Mouse (Mus musculus): ENCODE data around the gene Crip1. TPM values are rescaled to one million over a fixed set of nuclear protein-coding genes. Genes with fewer than 3 reads are reported as not detected.

Gene Crip1
- polyA plus RNA-seq, 1 experiment from 2014 or later, result 173 TPM

DNA sequence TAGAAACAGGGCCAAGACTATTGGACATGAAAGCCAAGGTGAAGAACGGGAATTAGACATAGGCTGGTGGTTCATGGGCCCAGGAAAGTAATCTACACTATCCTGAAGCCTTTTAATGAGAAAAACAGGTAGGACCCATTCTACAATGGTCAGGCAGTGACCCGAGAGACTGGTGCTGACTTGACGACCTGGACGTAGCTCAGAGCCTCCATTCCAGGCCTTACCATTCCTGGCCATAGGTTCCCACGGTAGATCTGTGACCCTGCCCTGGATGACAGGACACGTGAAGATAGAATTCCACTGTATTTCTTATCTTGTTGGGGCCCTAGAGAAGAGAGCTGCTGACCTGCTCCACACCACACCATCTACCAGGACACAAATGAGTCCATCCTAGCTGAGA lies 7.8 kb upstream of the Crip1 start:
- WGBS (ENCODE audit: missing documents), result 90% methylated on average over 6 of the region's 6 CpGs
- Histone ChIP-seq H3K4me3 (ENCODE audit: inconsistent target) (no peak overlapping the region), H3K27ac (no peak overlapping the region), H3K36me3 (ENCODE audit: inconsistent target) (peaks cover 28% of the 10 kb centered on the region; the same call in 1 of the 2 replicates), H3K79me2 (ENCODE audit: inconsistent target) (no peaks in the 10 kb centered on the region)

DNA sequence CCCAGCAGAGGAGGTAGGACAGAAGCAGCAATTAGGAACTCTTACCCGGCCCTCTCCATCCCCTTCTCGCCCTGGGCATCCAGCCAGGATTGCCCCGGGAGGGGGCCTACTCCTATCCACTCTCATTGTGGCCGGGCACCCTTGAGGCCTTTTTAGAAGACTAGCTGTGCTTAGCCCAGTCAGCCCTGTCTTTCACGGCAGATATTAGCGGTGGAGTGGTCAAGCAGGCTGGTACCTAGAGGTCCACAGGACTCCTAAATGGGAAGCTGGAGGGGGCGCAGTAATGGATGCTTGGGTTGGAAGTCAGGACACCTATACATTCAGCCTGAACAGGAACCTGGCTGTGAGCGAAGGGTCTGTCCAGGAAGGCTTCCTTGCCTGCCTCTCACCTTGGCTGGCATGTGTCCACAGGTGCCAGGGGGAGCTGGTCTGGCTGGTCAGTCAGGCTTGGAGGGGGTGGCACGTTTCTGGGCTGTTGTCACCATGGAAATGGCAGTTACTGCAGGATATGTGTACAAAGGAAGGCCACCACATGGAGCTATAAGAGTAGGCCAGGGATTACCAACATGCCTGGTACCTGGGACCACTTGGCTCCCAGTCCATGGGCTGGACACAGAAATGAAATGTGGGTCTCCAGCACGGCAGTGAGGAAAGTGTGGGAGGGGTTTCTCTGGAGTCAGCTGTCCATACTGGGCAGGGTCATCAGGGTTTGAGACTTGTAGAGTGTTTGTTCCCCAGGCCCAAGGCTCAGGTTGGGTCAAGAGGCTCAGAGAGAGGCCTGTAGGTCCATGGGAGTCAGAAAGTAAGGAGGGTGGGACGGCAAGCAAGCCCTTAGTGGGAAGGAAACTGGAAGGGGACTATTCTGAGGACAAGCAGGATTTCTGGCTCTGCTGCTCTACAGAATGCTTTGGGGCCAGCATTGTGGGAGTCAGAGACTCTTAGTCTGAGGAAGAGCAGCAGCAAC lies 6.9 kb upstream of the Crip1 start:
- H3K36me3 ChIP-seq (ENCODE audit: inconsistent target), result peaks cover 19% of the 10 kb centered on the region; the same call in 1 of the 2 replicates
- WGBS (ENCODE audit: missing documents), result 73% methylated on average over 11 of the region's 11 CpGs
- H3K4me3 ChIP-seq (ENCODE audit: inconsistent target), result no peak overlapping the region
- no peak overlapping the region for H3K27ac ChIP-seq
- no peaks in the 10 kb centered on the region for H3K79me2 ChIP-seq (ENCODE audit: inconsistent target)

DNA sequence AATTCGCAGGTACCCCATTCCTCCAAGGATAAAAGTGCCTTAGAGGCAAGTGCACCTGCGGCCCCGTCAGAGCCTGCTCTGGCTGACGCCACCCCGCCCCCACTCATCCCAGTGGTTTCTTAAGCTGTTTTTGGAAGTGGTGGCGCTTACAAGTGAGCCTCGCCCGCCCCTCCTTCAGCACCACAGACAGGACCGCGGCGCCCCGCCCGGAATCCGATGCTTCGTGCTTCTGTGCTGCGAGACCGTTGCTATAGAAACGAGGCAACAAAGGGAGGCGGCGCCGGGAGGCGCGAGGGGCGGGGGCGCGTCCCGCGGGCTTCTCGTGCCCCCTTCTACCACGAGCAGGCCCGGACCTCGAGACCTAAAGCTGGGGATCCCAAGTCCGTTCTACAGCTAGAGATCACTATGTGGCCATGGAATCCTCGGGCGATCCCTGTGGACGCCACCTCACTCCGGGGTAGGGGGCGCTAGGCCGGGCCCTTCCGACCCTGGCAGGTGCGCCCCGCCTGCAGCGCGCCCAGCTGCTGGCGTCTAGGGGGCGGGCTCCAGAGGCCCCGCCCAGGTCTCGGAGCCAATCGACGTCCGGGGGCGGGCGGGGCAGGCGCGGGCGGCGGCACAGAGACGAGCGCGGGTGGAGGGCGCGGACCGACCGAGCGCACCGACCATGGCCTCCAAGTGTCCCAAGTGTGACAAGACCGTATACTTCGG lies 6.1 kb upstream of the Crip1 start, which contains the start of gene Crip2:
TSS of gene Crip2 (plus strand) at position 329 of the 708 bp plus-strand sequence.
- H3K4me3 ChIP-seq (ENCODE audit: inconsistent target), result no peak within 1 kb of the TSS
- no peaks in the 10 kb centered on the region for H3K79me2 ChIP-seq (ENCODE audit: inconsistent target)
- WGBS (ENCODE audit: missing documents), result under 1% methylated on average over 68 of the region's 68 CpGs
- H3K36me3 ChIP-seq (ENCODE audit: inconsistent target), result peaks cover 11% of the 10 kb centered on the region; the same call in 1 of the 2 replicates
- H3K27ac ChIP-seq, result no peak within 1 kb of the TSS

DNA sequence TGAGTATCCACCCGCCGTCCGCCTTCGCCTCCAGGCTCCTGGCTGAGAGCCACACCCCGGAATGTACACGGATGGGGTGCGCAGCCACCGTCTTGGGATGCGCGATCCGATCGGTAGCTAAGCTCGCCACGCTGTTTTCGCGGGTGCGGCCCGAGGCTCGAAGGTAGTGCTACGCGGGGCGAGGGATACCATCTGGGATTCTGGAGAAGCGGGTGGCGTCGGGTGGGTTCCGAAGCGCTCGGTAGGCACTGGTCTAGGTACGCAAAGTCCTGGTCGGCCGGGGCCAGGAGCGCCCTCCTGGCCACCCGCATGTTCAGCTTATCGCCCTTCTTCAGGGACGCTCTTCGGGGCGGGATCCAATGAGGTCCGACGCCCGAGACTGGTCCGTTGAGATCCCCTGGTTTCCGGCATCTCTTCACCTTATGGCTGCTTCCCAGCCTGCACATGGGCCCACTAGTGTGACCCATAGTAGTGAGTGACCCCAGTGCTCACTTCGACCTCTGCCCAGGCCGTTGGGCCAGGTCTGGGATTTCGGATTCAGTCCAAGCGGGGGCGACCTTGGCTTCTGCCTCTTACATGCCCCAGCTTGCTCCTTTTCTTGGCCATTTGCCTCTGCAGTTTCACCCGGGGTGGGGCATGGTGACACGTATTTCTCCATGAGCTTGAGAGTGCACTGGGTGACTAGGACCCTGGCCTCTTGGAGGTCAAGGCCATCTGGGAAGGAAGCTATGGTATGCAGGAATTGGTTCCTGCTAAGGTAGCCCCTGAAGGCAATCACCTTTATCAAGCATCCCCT lies 5.3 kb upstream of the Crip1 start:
- 6% methylated on average over 49 of the region's 49 CpGs for WGBS (ENCODE audit: missing documents)
- 0 out of 2 replicates have a peak, but pooled peaks cover 5% of the 10 kb centered on the region for H3K36me3 ChIP-seq (ENCODE audit: inconsistent target)
- no peak overlapping the region for H3K4me3 ChIP-seq (ENCODE audit: inconsistent target)
- no peaks in the 10 kb centered on the region for H3K79me2 ChIP-seq (ENCODE audit: inconsistent target)
- H3K27ac ChIP-seq, result no peak overlapping the region

DNA sequence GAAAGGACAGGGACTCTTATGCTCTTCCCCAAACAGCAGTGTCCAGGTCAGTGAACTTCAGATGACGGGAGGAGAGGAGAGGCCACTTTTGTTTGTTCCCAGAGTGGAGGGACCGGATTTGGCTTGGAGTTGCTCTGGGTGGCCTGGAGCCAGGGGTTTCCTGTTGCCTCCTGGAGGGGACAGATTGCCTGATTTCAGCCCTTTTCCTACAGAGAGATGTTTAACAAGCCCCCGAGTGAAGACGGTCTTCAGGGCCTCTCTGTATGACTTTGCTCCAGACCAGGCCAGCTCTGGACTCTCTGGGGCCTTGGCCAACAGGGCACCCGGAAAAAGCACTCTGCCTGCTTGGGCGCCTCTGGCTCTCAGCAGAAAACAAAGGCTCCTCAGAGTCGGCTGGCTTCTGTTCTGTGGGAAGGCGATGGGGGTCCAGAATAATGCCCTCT lies 4.6 kb upstream of the Crip1 start:
- no peak overlapping the region for H3K27ac ChIP-seq
- H3K4me3 ChIP-seq (ENCODE audit: inconsistent target), result no peak overlapping the region
- H3K79me2 ChIP-seq (ENCODE audit: inconsistent target), result no peaks in the 10 kb centered on the region

DNA sequence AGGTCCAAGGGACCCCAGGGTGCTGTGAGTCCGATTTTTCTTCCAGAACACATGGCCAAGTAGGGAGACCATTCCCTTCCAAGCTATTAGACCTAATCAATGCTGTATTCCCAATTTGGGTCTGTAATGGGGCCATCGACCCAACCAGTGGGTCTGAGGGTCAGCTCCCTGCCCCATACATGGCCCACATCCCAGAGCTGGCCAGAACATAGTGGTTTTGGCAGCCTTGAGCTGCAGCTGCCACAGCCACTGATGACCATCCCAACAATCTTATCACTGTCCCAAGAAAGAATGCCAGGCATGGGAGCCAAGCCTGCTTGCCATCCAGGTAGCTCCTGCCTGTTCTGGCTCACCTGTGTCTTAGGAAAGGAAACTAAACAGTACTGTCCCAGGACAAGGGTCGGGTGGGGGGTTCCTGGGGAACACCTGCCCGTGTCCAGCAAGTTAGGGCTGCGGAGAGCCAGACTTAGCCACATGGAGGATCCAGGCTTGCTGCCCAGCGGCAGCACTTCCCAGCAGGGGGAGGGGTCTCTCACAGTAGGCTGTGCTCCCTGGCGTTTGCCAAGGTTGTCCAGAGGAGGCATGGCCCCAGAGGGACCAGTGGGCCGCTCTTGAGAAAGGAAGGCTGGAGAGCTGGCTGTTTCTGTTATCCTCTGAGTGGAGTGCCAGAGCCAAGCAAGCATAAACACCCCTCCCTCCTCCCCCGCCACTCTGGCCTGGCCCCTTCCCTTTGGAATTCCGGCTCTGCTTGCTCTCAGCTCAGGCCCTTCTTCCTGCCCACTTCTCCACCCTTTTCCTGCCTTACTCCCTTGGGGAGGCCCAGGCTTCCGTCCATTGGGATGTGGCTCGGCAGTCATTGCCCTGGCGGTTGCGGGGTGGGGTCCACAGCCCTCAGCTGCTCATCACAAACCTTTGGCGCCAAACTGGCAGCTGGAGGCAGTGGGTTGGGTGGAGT lies 3.8 kb upstream of the Crip1 start:
- 46% methylated on average over 13 of the region's 15 CpGs for WGBS (ENCODE audit: missing documents)
- Histone ChIP-seq H3K4me3 (ENCODE audit: inconsistent target) (no peak overlapping the region), H3K79me2 (ENCODE audit: inconsistent target) (no peaks in the 10 kb centered on the region), H3K27ac (no peak overlapping the region), H3K36me3 (ENCODE audit: inconsistent target) (no peaks in the 10 kb centered on the region)

More for the DNA sequence above, 4.6 kb upstream of the Crip1 start:
- 47% methylated on average over 8 of the region's 8 CpGs for WGBS (ENCODE audit: missing documents)
- no peaks in the 10 kb centered on the region for H3K36me3 ChIP-seq (ENCODE audit: inconsistent target)

DNA sequence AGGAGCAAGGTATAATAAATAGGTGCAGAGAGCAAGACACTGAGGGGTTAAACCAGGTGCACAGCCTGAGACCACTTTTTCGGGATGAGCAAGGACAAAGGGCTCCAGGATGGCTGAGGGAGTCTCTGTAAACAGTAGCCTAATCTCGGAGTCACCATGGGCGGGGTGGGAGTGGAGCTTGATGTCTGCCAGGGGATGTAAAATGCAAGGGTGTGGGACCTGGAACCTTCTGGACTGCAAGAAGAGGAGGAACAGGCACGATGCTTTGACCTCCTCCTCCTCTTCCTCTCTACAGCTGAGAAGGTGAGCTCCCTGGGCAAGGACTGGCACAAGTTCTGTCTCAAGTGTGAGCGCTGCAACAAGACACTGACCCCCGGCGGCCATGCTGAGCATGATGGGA lies 3.0 kb upstream of the Crip1 start:
- Histone ChIP-seq H3K79me2 (ENCODE audit: inconsistent target) (no peaks in the 10 kb centered on the region), H3K27ac (no peak overlapping the region), H3K36me3 (ENCODE audit: inconsistent target) (no peaks in the 10 kb centered on the region), H3K4me3 (ENCODE audit: inconsistent target) (no peak overlapping the region)
- 64% methylated on average over 7 of the region's 7 CpGs for WGBS (ENCODE audit: missing documents)

DNA sequence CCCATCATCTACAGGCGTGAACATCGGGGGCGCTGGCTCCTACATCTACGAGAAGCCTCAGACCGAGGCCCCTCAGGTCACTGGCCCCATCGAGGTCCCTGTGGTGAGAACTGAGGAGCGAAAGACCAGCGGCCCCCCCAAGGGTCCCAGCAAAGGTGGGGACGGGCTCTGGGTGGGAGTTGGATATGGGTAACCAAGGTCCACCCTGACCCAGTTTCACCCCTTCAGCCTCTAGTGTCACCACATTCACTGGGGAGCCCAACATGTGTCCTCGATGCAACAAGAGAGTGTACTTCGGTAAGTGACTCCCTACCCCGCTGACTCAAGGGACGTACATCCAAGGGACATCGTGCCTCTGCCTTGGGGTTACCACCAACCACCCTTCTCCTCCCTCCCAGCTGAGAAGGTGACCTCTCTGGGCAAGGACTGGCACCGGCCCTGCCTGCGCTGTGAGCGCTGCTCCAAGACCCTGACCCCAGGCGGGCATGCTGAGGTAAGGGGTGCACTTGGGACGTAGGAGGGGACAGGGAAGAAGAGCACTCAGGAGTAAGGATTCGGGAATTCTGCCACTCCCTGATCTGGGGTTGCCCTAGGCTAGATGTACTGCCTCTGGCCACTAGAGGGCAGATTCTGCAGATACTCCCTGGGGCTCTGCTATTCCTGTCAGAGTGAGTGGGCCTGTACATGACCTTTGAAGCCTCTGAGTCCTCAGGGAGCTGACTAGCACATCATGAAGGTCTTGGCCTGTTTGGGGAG lies 1.9 kb upstream of the Crip1 start:
- H3K79me2 ChIP-seq (ENCODE audit: inconsistent target), result no peaks in the 10 kb centered on the region
- H3K4me3 ChIP-seq (ENCODE audit: inconsistent target), result no peak overlapping the region
- H3K36me3 ChIP-seq (ENCODE audit: inconsistent target), result no peaks in the 10 kb centered on the region
- WGBS (ENCODE audit: missing documents), result 76% methylated on average over 20 of the region's 20 CpGs
- H3K27ac ChIP-seq, result no peak overlapping the region

DNA sequence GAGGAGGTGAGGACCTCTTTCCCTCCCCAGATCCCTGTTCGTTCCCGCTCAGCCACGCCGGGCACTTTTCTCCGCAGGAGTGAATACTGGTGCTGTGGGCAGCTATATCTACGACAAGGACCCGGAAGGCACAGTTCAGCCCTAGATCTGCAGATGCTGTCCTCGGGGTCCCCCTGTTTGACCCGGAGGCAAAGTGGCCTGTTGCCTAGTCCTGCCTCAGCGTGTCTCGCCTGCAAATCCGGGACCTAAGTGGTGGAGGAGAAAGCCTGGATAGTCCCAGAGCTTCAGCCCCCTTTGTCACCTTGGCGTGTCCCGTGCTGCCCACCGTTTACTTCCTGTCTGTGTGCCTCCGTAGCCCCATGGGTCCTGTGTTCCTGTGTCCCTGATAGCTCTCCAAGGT lies 1.2 kb upstream of the Crip1 start:
- WGBS (ENCODE audit: missing documents), result 93% methylated on average over 16 of the region's 16 CpGs
- no peaks in the 10 kb centered on the region for H3K79me2 ChIP-seq (ENCODE audit: inconsistent target)
- H3K4me3 ChIP-seq (ENCODE audit: inconsistent target), result no peak overlapping the region
- no peaks in the 10 kb centered on the region for H3K36me3 ChIP-seq (ENCODE audit: inconsistent target)
- H3K27ac ChIP-seq, result no peak overlapping the region

DNA sequence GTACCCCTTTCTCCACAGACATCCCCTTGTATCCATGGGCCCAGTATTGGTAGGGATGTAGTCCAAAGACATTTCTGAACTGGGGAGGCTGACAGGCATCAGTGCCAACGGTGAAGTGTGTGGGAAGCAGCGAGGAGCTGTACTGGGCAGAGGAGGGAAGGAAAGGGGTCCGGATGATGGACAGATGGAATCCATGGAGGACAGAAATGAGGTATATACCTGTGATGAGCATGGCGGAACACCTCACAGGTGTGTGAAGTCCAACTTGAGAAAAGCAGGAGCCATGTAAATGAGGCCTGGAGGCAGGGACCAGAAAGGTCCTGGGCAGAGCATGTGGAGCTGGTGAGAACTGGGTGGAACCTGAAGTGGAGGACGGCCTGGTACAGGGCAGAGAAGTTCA lies 525 bp upstream of the Crip1 start:
- 81% methylated on average over 5 of the region's 5 CpGs for WGBS (ENCODE audit: missing documents)
- Histone ChIP-seq H3K4me3 (ENCODE audit: inconsistent target) (no peak overlapping the region), H3K36me3 (ENCODE audit: inconsistent target) (no peaks in the 10 kb centered on the region), H3K79me2 (ENCODE audit: inconsistent target) (no peaks in the 10 kb centered on the region), H3K27ac (no peak overlapping the region)

DNA sequence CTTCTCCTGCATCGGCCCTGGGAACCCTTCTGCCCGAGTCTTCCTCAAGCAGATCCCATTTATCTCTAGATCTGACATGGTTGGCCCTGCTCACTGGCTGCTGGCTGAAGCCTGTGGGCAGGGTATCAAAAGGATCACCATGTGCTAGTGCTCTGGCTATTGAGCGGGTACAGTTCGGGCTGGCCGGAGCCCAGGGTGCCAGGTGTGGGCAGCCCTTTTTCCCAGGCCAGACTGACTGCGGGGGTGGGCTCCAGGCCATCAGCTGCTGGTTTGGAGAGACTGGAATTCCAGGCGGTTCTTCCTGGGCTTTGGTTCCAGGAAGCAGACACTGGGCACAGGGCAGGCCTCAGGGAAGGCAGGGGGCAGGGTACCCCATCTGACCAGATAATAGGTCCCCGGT lies 1.4 kb downstream of the Crip1 start:
- H3K27ac ChIP-seq, result no peak overlapping the region
- no peaks in the 10 kb centered on the region for H3K36me3 ChIP-seq (ENCODE audit: inconsistent target)
- peaks cover 6% of the 10 kb centered on the region for H3K79me2 ChIP-seq (ENCODE audit: inconsistent target)
- WGBS (ENCODE audit: missing documents), result 91% methylated on average over 8 of the region's 8 CpGs
- H3K4me3 ChIP-seq (ENCODE audit: inconsistent target), result no peak overlapping the region

DNA sequence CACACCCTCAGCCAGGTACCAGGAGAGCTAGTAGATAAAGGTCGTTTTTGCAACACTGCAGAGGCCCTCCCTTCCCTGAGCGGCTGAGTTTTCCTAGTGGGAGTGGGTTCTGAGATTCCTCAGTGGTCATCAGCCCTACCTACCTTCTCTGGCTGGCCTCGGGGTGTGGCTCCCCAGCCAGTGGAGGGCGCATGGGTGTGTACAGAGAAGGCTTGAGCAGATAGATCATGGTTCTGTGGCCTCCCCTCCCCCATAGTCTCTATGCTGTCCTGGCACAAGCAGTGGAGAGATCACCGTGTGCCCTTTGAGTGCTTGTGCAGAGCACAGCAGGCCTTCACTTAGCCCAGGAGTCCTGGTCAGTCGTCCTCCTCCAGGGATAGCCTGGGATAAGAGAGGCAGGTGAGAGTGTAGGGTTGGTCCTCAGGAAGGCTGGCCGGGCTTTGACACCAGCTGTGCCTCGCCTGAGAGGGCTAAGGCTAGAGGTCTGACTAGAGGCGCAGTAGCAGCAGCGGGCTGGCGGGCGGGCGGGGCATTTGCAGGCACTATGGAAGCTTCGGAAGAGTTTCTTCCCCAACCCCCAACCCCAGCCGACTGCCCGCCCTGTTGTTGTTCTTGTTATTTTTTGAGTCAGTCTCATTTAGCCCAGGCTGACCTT lies 2.4 kb downstream of the Crip1 start:
- Histone ChIP-seq H3K79me2 (ENCODE audit: inconsistent target) (peaks cover 15% of the 10 kb centered on the region), H3K36me3 (ENCODE audit: inconsistent target) (no peaks in the 10 kb centered on the region), H3K4me3 (ENCODE audit: inconsistent target) (no peak overlapping the region), H3K27ac (no peak overlapping the region)
- WGBS (ENCODE audit: missing documents), result 82% methylated on average over 16 of the region's 16 CpGs
